Mouse (Mus musculus) hindbrain, embryonic 14.5 days (tissue): ENCODE measurements around the gene Inca1. TPM values are rescaled to one million over a fixed set of nuclear protein-coding genes. Genes with fewer than 3 reads are reported as not detected.

Experiments used
- ATAC-seq: fragments of 200-750 bp; cut with Nextera tagmentation; 2 replicates; pipeline ENCODE4 v1.8.0; 2017; ENCODE audit warnings: moderate number of reproducible peaks, mild to moderate bottlenecking, moderate TSS enrichment, moderate library complexity; ENCODE audit not compliant: low FRiP score
- DNase-seq: peaks from one replicate; pipeline ENCODE4 v3.0.0-alpha.2; 2015; ENCODE audit warnings: low spot score
- H3K27ac ChIP-seq: fragments of 300-500 bp; sonication (generic); 2 replicates; pipeline ENCODE4 v1.5.1; 2014; ENCODE audit warnings: mild to moderate bottlenecking, moderate library complexity
- H3K27me3 ChIP-seq: fragments of 300-500 bp; sonication (generic); 2 replicates; pipeline ENCODE4 v1.6.1; 2014; ENCODE audit warnings: mild to moderate bottlenecking, low read length, mixed read lengths; ENCODE audit not compliant: control insufficient read depth, insufficient read depth
- H3K36me3 ChIP-seq: fragments of 300-500 bp; sonication (generic); replicated peaks from 2 replicates; pipeline ENCODE4 v1.6.1; 2014; ENCODE audit not compliant: control insufficient read depth, insufficient read depth
- H3K4me1 ChIP-seq: fragments of 300-500 bp; sonication (generic); replicated peaks from 2 replicates; pipeline ENCODE4 v1.6.1; 2014; ENCODE audit warnings: antibody characterized with exemption, low read length, mixed read lengths; ENCODE audit not compliant: control insufficient read depth, insufficient read depth
- H3K4me2 ChIP-seq: fragments of 300-500 bp; sonication (generic); replicated peaks from 2 replicates; pipeline ENCODE4 v1.6.1; 2014; ENCODE audit warnings: mild to moderate bottlenecking, moderate library complexity
- H3K4me3 ChIP-seq: fragments of 300-500 bp; sonication (generic); replicated peaks from 2 replicates; pipeline ENCODE4 v1.5.1; 2014; ENCODE audit warnings: mild to moderate bottlenecking, low read length
- H3K9ac ChIP-seq: fragments of 300-500 bp; sonication (generic); 2 replicates; pipeline ENCODE4 v1.6.1; 2014
- H3K9me3 ChIP-seq: fragments of 300-500 bp; sonication (generic); 2 replicates; pipeline ENCODE4 v1.6.1; 2016; ENCODE audit warnings: low read length; ENCODE audit not compliant: control insufficient read depth
- WGBS: fragments of 180-500 bp; shearing (Covaris S2); extraction: QIAGEN DNeasy Blood & Tissue Kit; methylation state at CpG from one replicate; pipeline ENCODE4 v1.1.7; 2014; 5-methylcytosine and 5-hydroxymethylcytosine counted together
- polyA plus RNA-seq: library from polyadenylated mRNA; unstranded; fragments of >200 nt; fragmentation: Nextera tagmentation; extraction: Ambion mirVana; gene quantifications from 2 replicates; pipeline ENCODE4 v1.2.1, GENCODE M21; 2014

The Inca1 gene
- 1.4 and 1.9 TPM in 2 replicates for polyA plus RNA-seq

GRCm38 (mm10) chr11:70699722-70700556 lies at the start of gene Inca1, which contains the start of gene Kif1c:
Inca1 (minus strand) TSS chr11:70700155.
Kif1c (plus strand) TSS chr11:70700548.
- DNase-seq (peak; percentile 94), ATAC-seq (peak; percentile 95)
- Histone ChIP-seq H3K9me3 (no peaks in the 10 kb centered on the region), H3K4me3 (peak within 1 kb of the TSS; percentile 99), H3K4me1 (peaks cover 21% of the 10 kb centered on the region), H3K27ac (peak within 1 kb of the TSS; percentile 95), H3K9ac (peak within 1 kb of the TSS; percentile 95), H3K36me3 (peaks cover 14% of the 10 kb centered on the region), H3K4me2 (peak within 1 kb of the TSS; percentile 91), H3K27me3 (no peaks in the 10 kb centered on the region)
- 1% methylated on average over 69 of the region's 69 CpGs for WGBS

- Histone ChIP-seq H3K36me3 (no peaks in the 10 kb centered on the region), H3K4me1 (no peaks in the 10 kb centered on the region), H3K9ac (no peak overlapping the region), H3K27me3 (no peaks in the 10 kb centered on the region), H3K27ac (no peak overlapping the region), H3K4me2 (no peak overlapping the region), H3K9me3 (no peaks in the 10 kb centered on the region), H3K4me3 (no peak overlapping the region)
- DNase-seq, result no peak
- WGBS, result 90% methylated on average over 4 of the region's 4 CpGs
- no peak for ATAC-seq
These were observed 48.1 kb upstream of the Inca1 start for GRCm38 (mm10) chr11:70747876-70748545.

- H3K9ac ChIP-seq, result no peak overlapping the region
- no peak overlapping the region for H3K4me3 ChIP-seq
- no peak overlapping the region for H3K27ac ChIP-seq
- no peak for ATAC-seq
- H3K4me1 ChIP-seq, result no peaks in the 10 kb centered on the region
- DNase-seq, result no peak
- no peaks in the 10 kb centered on the region for H3K27me3 ChIP-seq
- no peaks in the 10 kb centered on the region for H3K9me3 ChIP-seq
- no peaks in the 10 kb centered on the region for H3K36me3 ChIP-seq
- 88% methylated on average over 7 of the region's 7 CpGs for WGBS
- no peak overlapping the region for H3K4me2 ChIP-seq
These were observed 45.7 kb upstream of the Inca1 start for GRCm38 (mm10) chr11:70745636-70746035.

- DNase-seq, result no peak
These were observed 42.9 kb upstream of the Inca1 start for GRCm38 (mm10) chr11:70742581-70743459.

GRCm38 (mm10) chr11:70742117-70742516 lies 42.2 kb upstream of the Inca1 start:
- H3K9ac ChIP-seq, result no peak overlapping the region
- H3K4me1 ChIP-seq, result no peaks in the 10 kb centered on the region
- no peaks in the 10 kb centered on the region for H3K27me3 ChIP-seq
- H3K4me3 ChIP-seq, result no peak overlapping the region
- H3K36me3 ChIP-seq, result no peaks in the 10 kb centered on the region
- H3K27ac ChIP-seq, result no peak overlapping the region
- DNase-seq, result no peak
- no peak overlapping the region for H3K4me2 ChIP-seq
- no peak for ATAC-seq
- no peaks in the 10 kb centered on the region for H3K9me3 ChIP-seq
- 85% methylated on average over 7 of the region's 7 CpGs for WGBS

More at GRCm38 (mm10) chr11:70742581-70743459, 42.9 kb upstream of the Inca1 start:
- Histone ChIP-seq H3K4me1 (no peaks in the 10 kb centered on the region), H3K9ac (no peak overlapping the region), H3K27me3 (no peaks in the 10 kb centered on the region), H3K4me2 (no peak overlapping the region), H3K36me3 (no peaks in the 10 kb centered on the region), H3K9me3 (no peaks in the 10 kb centered on the region), H3K27ac (no peak overlapping the region), H3K4me3 (no peak overlapping the region)
- ATAC-seq, result no peak
- 73% methylated on average over 12 of the region's 12 CpGs for WGBS

GRCm38 (mm10) chr11:70741603-70742002 lies 41.6 kb upstream of the Inca1 start:
- Histone ChIP-seq H3K9ac (no peak overlapping the region), H3K9me3 (no peaks in the 10 kb centered on the region), H3K4me1 (no peaks in the 10 kb centered on the region), H3K36me3 (no peaks in the 10 kb centered on the region), H3K27ac (no peak overlapping the region), H3K4me3 (no peak overlapping the region), H3K27me3 (no peaks in the 10 kb centered on the region), H3K4me2 (no peak overlapping the region)
- no peak for ATAC-seq
- 88% methylated on average over 3 of the region's 3 CpGs for WGBS
- DNase-seq, result no peak

- no peaks in the 10 kb centered on the region for H3K36me3 ChIP-seq
- no peak overlapping the region for H3K9ac ChIP-seq
- ATAC-seq (no peak), DNase-seq (no peak)
- H3K27me3 ChIP-seq, result no peaks in the 10 kb centered on the region
- 81% methylated on average over 5 of the region's 5 CpGs for WGBS
- no peaks in the 10 kb centered on the region for H3K4me1 ChIP-seq
- H3K4me2 ChIP-seq, result no peak overlapping the region
- H3K9me3 ChIP-seq, result no peaks in the 10 kb centered on the region
- no peak overlapping the region for H3K4me3 ChIP-seq
- no peak overlapping the region for H3K27ac ChIP-seq
These were observed 37.8 kb upstream of the Inca1 start for GRCm38 (mm10) chr11:70737749-70738148.

- ATAC-seq (no peak), DNase-seq (no peak)
- Histone ChIP-seq H3K9me3 (no peaks in the 10 kb centered on the region), H3K36me3 (peaks cover 15% of the 10 kb centered on the region), H3K9ac (no peak overlapping the region), H3K4me1 (no peaks in the 10 kb centered on the region), H3K27ac (no peak overlapping the region), H3K27me3 (no peaks in the 10 kb centered on the region), H3K4me3 (no peak overlapping the region), H3K4me2 (no peak overlapping the region)
- 73% methylated on average over 5 of the region's 5 CpGs for WGBS
These were observed 33.3 kb upstream of the Inca1 start for GRCm38 (mm10) chr11:70733256-70733655.

- Histone ChIP-seq H3K27me3 (no peaks in the 10 kb centered on the region), H3K36me3 (peaks cover 36% of the 10 kb centered on the region), H3K27ac (peak overlapping the region; percentile 39; the same call in 1 of the 2 replicates), H3K4me2 (no peak overlapping the region), H3K9me3 (no peaks in the 10 kb centered on the region), H3K4me3 (no peak overlapping the region), H3K9ac (no peak overlapping the region), H3K4me1 (no peaks in the 10 kb centered on the region)
- peak; percentile 35 for DNase-seq
- no peak for ATAC-seq
- 62% methylated on average over 5 of the region's 5 CpGs for WGBS
These were observed 31.2 kb upstream of the Inca1 start for GRCm38 (mm10) chr11:70731178-70731577.
